Mouse (Mus musculus): Measurements from ENCODE around the gene Anxa9. TPM values are rescaled to one million over a fixed set of nuclear protein-coding genes. Genes with fewer than 3 reads are reported as not detected.

Anxa9 gene
- polyA plus RNA-seq, 1 experiment from 2014 or later, result 2.5 TPM

DNA sequence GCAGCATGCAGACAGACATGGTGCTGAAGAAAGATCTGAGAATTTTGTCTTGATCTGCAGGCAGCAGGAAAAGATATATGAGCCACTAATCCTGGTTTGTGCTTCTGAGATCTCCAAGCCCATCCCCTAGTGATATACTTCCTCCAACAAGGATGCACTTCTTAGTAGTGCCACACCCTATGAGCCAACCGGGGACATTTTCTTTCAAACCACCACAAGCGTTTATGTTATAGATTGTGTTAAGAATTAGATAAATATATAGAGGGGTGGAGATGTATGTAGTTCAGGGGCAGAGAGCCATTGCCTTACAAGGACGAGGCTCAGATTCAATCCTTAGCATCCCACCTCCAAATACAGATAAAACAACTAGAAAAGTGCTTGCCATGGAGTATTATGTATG is 3.5 kb upstream of the Anxa9 start:
- Histone ChIP-seq H3K9me3 (no peaks in the 10 kb centered on the region), H3K27me3 (ENCODE audit: insufficient read depth, poor library complexity, severe bottlenecking) (no peaks in the 10 kb centered on the region), H3K36me3 (peaks cover 4% of the 10 kb centered on the region; the same call in 1 of the 2 replicates), H3K4me3 (no peak overlapping the region), H3K4me1 (peaks cover 31% of the 10 kb centered on the region), H3K27ac (no peak overlapping the region)
- whole genome bisulfite sequencing, result 65% methylated on average over 3 of the region's 3 CpGs
- DNase-seq (ENCODE audit: low spot score), result no peak

DNA sequence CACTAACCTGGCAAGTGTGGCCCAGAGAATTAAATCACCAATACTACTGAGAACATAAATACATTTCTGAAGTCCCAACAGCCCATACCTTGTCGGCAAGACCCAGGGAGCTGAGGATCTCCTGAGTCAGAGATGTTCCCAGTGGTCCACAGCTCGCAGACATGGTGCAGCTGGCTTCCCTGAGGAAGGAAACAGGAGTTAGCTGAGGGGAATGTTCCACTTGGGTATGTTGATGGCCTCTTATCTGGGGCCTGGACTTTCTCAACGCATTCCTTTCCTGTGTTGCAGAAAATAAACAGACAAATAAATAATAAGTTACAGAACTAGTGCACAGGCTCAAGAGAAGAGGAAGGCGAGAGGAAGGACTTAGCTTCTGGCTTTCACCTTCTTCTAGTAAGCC is 732 bp downstream of the Anxa9 start:
- Histone ChIP-seq H3K27ac (no peak overlapping the region), H3K27me3 (ENCODE audit: insufficient read depth, poor library complexity, severe bottlenecking) (no peaks in the 10 kb centered on the region), H3K36me3 (peaks cover 4% of the 10 kb centered on the region; the same call in 1 of the 2 replicates), H3K4me3 (no peak overlapping the region), H3K4me1 (peaks cover 18% of the 10 kb centered on the region), H3K9me3 (no peaks in the 10 kb centered on the region)
- DNase-seq (ENCODE audit: low spot score), result no peak
- WGBS, result 47% methylated on average over 4 of the region's 4 CpGs

DNA sequence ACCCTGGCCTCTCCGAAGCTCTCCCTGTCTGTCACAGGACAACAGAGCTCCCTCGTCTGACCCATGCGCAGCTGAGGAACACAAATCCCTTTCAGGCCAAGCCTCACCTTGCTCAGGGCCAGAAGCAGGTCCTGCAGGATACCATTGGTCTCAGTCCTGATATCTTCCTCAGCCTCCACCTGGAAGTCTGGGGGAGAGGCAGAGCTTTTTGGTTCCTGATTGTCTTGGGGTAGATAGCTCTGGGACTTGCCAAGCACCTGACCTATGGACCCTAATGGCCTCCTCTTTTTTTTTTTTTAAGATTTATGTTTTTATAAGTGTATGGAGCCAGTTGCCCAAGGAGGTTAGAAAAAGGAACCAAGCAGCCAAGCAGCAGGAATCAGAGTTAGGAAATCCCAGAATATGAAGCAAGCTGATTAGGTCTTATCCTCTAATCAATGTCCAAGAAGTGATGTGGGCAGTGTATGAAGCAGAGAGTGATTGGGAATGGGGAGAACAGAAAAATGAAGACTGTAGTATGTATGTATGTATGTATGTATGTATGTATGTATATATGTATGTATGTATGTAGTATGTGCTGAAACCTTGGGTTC is 5.7 kb downstream of the Anxa9 start:
- no peak overlapping the region for H3K27ac ChIP-seq
- H3K9me3 ChIP-seq, result no peaks in the 10 kb centered on the region
- no peak for DNase-seq (ENCODE audit: low spot score)
- WGBS, result 78% methylated on average over 3 of the region's 3 CpGs
- H3K27me3 ChIP-seq (ENCODE audit: insufficient read depth, poor library complexity, severe bottlenecking), result no peaks in the 10 kb centered on the region
- peaks cover 9% of the 10 kb centered on the region; the same call in 1 of the 2 replicates for H3K4me1 ChIP-seq
- H3K4me3 ChIP-seq, result no peak overlapping the region
- peaks cover 14% of the 10 kb centered on the region for H3K36me3 ChIP-seq

DNA sequence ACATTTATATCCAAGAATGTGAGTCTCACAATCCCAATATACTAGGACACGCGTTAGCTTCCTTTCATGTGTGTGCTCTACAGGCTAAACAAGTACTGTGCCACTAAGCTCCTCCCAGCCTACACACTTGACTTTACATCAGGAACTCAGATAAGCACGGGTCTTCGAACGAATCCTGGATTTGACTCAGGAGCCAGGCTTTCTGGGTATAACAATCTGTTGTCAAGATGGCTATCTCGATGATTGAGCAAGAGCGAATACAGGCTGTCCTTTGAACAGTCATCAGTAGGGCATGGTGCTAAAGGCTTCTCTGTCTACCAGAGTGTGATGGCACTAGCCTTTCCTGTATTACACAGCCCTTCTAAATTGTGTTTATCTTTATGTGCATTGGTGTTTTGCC is 9.0 kb downstream of the Anxa9 start:
- WGBS, result 61% methylated on average over 7 of the region's 7 CpGs
- no peaks in the 10 kb centered on the region for H3K9me3 ChIP-seq

DNA sequence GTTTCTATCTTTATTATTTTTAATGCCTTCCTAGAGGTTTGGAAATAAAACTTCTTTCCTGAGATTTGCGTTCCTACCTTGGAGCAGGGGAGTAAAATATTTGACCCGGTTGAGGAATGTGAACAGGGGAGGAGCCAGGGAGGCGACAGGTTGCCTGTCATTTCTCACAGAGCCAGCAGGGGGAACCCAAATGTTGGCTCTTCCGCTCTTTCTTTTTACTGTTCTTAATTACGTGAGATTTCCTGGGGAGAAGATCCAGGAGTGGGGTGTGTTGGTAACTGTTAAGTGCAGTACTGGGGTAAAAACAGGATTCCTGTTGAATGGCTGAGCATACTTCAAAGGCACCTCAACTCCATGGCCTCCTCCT is 10.9 kb downstream of the Anxa9 start:
- H3K27ac ChIP-seq, result peak overlapping the region; percentile 56; the same call in 1 of the 2 replicates
- 11% methylated on average over 5 of the region's 5 CpGs for WGBS
- H3K27me3 ChIP-seq (ENCODE audit: insufficient read depth, poor library complexity, severe bottlenecking), result no peaks in the 10 kb centered on the region
- no peaks in the 10 kb centered on the region for H3K9me3 ChIP-seq
- DNase-seq (ENCODE audit: low spot score), result no peak
- peaks cover 7% of the 10 kb centered on the region; the same call in 1 of the 2 replicates for H3K4me1 ChIP-seq
- H3K36me3 ChIP-seq, result peaks cover 48% of the 10 kb centered on the region
- H3K4me3 ChIP-seq, result no peak overlapping the region

More for the DNA sequence above, 9.0 kb downstream of the Anxa9 start:
- H3K4me1 ChIP-seq, result peaks cover 7% of the 10 kb centered on the region; the same call in 1 of the 2 replicates
- no peak overlapping the region for H3K4me3 ChIP-seq
- no peak overlapping the region for H3K27ac ChIP-seq
- H3K36me3 ChIP-seq, result peaks cover 37% of the 10 kb centered on the region
- DNase-seq (ENCODE audit: low spot score), result no peak
- no peaks in the 10 kb centered on the region for H3K27me3 ChIP-seq (ENCODE audit: insufficient read depth, poor library complexity, severe bottlenecking)

DNA sequence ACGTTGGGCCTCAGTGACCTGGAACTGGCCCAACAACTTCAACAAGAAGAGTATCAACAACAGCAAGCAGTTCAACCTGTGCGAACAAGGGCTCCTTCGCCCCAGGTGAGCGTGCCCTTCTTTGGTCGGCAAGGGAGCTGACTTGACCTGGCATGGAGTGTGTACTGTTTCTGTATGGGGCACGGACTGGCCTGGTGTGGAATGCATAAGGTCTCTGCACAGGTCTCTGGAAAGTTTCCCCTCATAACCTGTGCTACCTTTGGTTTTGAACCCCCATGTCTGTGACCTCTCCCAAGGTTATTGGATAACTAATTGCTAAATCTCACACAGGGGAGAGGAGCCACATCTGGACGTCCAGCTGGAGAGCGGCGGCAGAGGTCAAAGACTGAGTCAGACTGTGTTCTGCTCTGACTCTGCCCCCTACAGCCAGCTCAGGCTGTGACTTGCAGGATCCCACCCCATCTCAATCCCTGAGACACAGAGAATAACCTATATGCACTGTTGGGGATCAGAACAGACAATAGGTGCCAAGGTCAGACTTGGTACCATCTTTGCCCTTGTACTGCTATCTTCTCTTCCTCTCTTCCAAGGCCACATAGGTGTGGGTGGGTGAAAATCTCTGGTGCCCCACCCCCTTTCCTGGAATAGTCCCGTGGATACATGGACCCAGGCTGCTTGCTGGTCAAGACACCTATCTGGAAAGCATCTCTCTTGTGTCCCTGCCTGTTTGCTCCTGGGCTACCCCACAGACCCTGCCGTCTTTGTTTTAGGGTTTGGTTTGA is 11.5 kb downstream of the Anxa9 start:
- H3K36me3 ChIP-seq, result peaks cover 53% of the 10 kb centered on the region
- H3K27me3 ChIP-seq (ENCODE audit: insufficient read depth, poor library complexity, severe bottlenecking), result no peaks in the 10 kb centered on the region
- peaks cover 7% of the 10 kb centered on the region; the same call in 1 of the 2 replicates for H3K4me1 ChIP-seq
- no peaks in the 10 kb centered on the region for H3K9me3 ChIP-seq
- DNase-seq (ENCODE audit: low spot score), result no peak
- WGBS, result 74% methylated on average over 11 of the region's 11 CpGs
- H3K4me3 ChIP-seq, result no peak overlapping the region
- peak overlapping the region; percentile 10; the same call in 1 of the 2 replicates for H3K27ac ChIP-seq

DNA sequence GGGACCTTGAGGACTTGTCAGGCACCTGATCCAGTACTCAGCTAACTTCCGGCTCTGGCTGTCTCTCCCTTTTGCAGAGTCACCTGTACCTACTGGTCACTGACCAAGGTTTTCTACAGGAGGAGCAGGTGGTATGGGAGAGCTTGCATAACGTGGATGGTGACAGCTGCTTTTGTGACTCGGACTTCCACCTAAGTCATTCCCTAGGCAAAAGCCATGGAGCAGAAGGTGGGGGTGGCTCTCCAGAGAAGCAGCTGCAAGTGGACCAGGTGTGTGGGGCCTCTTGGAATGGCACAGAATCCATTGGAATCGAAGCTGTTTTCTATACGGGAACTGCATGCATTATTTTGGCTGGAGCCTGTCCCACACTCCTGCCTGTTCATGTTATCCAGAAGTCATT is 12.3 kb downstream of the Anxa9 start:
- Histone ChIP-seq H3K27ac (no peak overlapping the region), H3K4me3 (no peak overlapping the region), H3K36me3 (peaks cover 54% of the 10 kb centered on the region), H3K4me1 (peaks cover 7% of the 10 kb centered on the region; the same call in 1 of the 2 replicates), H3K27me3 (ENCODE audit: insufficient read depth, poor library complexity, severe bottlenecking) (no peaks in the 10 kb centered on the region), H3K9me3 (no peaks in the 10 kb centered on the region)
- DNase-seq (ENCODE audit: low spot score), result no peak
- WGBS, result 82% methylated on average over 5 of the region's 5 CpGs

DNA sequence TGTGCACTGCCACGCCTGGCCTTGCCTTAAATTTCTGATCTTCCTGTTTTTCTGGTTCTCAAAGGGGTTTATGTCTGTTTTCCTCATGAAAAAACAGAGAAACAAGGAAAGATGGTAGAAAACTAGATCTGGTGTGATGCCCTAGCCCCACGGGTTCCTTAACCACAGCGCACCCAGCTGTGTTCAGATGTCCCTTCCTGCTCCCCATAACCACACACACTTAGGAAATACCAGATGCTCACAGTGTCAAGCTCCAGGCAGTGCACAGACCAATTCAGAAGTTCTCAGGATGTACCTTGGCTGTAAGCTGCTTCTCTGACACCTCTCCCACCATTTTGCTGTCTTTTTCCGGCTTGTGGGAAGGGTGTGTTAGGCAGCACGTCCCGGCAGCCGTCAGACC is 12.7 kb downstream of the Anxa9 start:
- Histone ChIP-seq H3K36me3 (peaks cover 56% of the 10 kb centered on the region), H3K27ac (no peak overlapping the region)

DNA sequence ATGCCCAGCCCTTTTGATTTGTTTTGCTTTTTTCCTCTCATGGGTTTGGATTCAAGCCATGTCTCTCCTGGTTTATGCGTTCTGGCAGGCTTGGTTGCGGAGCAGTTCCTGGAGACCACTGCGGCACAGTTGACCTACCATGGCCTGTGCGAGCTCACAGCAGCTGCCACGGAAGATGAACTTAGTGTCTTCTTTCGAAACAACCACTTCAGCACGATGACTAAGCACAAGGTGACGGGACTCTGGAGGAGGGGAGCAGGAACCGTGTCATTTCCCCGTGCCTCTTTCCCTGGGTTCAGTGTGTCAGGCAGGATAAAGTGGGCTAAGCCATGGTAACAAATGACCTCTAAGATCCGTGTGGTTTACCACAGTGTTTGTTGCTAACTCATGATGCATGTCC is 13.4 kb downstream of the Anxa9 start:
- no peaks in the 10 kb centered on the region for H3K27me3 ChIP-seq (ENCODE audit: insufficient read depth, poor library complexity, severe bottlenecking)
- 81% methylated on average over 11 of the region's 11 CpGs for WGBS
- H3K4me1 ChIP-seq, result peaks cover 7% of the 10 kb centered on the region; the same call in 1 of the 2 replicates
- peaks cover 59% of the 10 kb centered on the region for H3K36me3 ChIP-seq
- DNase-seq (ENCODE audit: low spot score), result no peak
- no peaks in the 10 kb centered on the region for H3K9me3 ChIP-seq
- H3K27ac ChIP-seq, result no peak overlapping the region
- H3K4me3 ChIP-seq, result no peak overlapping the region

More for the DNA sequence above, 12.7 kb downstream of the Anxa9 start:
- Histone ChIP-seq H3K4me1 (peaks cover 7% of the 10 kb centered on the region; the same call in 1 of the 2 replicates), H3K27me3 (ENCODE audit: insufficient read depth, poor library complexity, severe bottlenecking) (no peaks in the 10 kb centered on the region), H3K4me3 (no peak overlapping the region), H3K9me3 (no peaks in the 10 kb centered on the region)
- whole genome bisulfite sequencing, result 85% methylated on average over 7 of the region's 7 CpGs
- DNase-seq (ENCODE audit: low spot score), result no peak

DNA sequence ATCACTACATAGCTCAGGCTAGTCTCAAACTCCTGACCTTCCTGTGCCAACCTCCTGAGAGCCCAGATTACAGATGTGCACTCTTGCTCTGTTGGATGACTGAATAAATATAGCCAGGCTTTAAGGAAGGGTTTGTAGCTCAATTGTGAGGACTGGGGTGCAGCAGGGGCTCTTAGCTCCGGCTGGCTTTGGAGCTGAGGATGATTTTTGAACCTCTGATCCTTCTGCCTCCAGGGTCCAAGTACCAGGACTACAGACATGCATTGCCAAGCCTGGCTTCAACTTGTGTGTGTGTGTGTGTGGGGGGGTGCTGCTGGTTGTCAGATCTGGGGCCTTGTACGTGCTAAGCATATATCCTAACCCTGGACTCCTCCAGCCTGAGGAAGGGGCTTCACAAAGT is 14.1 kb downstream of the Anxa9 start:
- WGBS, result 86% methylated on average over 2 of the region's 2 CpGs
- H3K27me3 ChIP-seq (ENCODE audit: insufficient read depth, poor library complexity, severe bottlenecking), result no peaks in the 10 kb centered on the region

DNA sequence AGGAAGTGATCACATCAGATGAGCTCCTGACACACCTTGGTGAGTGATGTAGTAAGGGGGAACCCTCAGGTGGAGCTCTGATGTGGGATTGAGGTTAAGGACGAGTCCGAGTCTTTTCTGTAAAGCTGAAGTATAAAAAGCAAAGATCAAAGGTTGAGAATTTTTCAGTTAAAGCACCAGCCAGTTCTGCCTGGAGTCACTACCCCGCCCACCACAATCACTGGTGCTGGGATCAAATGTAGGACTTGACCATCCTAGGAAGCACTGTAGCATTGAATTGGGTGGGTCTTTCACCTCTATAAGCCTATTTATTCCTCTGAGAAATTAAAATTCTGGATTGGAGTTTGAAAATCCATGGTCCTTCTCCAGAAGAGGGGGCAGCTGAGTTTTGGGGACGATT is 15.9 kb downstream of the Anxa9 start:
- Histone ChIP-seq H3K36me3 (peaks cover 60% of the 10 kb centered on the region), H3K9me3 (no peaks in the 10 kb centered on the region), H3K4me1 (peaks cover 3% of the 10 kb centered on the region; the same call in 1 of the 2 replicates), H3K27ac (no peak overlapping the region), H3K4me3 (no peak overlapping the region), H3K27me3 (ENCODE audit: insufficient read depth, poor library complexity, severe bottlenecking) (no peaks in the 10 kb centered on the region)
- WGBS, result 78% methylated on average over 4 of the region's 4 CpGs
- no peak for DNase-seq (ENCODE audit: low spot score)

More for the DNA sequence above, 14.1 kb downstream of the Anxa9 start:
- Histone ChIP-seq H3K36me3 (peaks cover 66% of the 10 kb centered on the region), H3K27ac (no peak overlapping the region), H3K4me3 (no peak overlapping the region), H3K9me3 (no peaks in the 10 kb centered on the region), H3K4me1 (peaks cover 7% of the 10 kb centered on the region; the same call in 1 of the 2 replicates)
- no peak for DNase-seq (ENCODE audit: low spot score)

DNA sequence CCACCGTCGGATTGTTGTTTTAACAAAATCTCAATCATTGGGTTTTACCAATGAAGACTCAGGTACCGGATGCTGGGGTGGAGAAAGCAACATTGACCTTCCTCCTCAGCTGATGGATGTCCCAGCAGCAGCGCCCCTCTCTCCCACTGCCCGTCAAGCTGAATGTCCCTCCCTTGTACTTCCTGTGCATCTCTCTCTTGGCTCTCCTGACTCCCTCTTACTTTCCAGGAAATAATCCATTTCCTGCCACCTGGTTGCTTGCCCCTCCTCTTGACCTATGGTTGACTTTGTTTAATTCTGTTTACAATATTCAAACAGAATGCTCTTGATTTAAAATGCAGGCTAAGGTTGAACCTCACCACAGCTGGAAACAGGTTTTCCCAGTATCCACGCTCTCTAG is 16.8 kb downstream of the Anxa9 start:
- no peaks in the 10 kb centered on the region for H3K9me3 ChIP-seq
- WGBS, result 69% methylated on average over 6 of the region's 6 CpGs
- peaks cover 55% of the 10 kb centered on the region for H3K36me3 ChIP-seq
- H3K4me1 ChIP-seq, result no peaks in the 10 kb centered on the region
- H3K27ac ChIP-seq, result no peak overlapping the region
- no peaks in the 10 kb centered on the region for H3K27me3 ChIP-seq (ENCODE audit: insufficient read depth, poor library complexity, severe bottlenecking)
- DNase-seq (ENCODE audit: low spot score), result no peak
- H3K4me3 ChIP-seq, result no peak overlapping the region

DNA sequence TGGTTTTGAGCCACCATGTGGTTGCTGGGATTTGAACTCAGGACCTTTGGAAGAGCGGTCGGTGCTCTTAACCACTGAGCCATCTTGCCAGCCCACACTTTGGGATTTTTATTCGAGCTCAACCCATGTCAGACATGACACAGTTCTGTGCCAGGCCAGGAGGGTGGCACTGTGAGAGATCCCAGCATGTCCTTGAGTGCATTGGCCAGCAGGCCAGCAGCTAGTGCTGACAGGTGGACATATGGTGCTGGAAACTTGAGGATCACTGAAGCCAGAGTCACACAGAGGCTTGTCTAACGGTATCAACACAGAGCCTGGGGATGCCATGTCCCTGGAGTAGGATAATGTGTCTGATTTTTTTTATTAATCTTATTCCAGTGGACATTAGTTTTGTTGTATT is 17.6 kb downstream of the Anxa9 start:
- peaks cover 48% of the 10 kb centered on the region for H3K36me3 ChIP-seq

More for the DNA sequence above, 17.6 kb downstream of the Anxa9 start:
- Histone ChIP-seq H3K9me3 (no peaks in the 10 kb centered on the region), H3K4me1 (peaks cover 6% of the 10 kb centered on the region), H3K27me3 (ENCODE audit: insufficient read depth, poor library complexity, severe bottlenecking) (no peaks in the 10 kb centered on the region), H3K4me3 (no peak overlapping the region), H3K27ac (no peak overlapping the region)
- 82% methylated on average over 4 of the region's 4 CpGs for WGBS
- no peak for DNase-seq (ENCODE audit: low spot score)

Measured in heart, embryonic 10.5 days (tissue).